Mouse (Mus musculus): ENCODE measurements around the gene Itsn1.

DNA sequence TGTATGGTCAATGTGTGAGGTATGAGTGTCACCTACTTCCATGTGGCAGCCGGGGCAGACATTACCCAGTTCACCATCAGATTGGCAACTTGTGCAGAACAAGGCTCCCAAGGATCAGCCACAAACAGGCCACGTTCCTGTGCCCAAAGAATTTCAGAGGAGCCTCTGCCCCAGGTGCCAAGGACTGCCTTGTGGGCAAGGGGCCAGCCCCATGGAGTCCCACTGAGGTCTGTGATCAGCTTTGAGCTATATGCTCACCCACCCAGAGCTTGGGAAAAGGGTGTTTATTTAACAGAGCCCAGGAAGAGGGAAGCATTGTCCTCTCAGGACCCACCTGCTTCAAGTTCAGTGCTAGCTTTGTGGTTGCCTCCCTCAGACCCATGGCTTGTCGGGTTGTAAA lies 159.3 kb downstream of the Itsn1 start:
- TF ChIP-seq CTCF (IDR thresholded peaks at IDR 0.05; ENCODE audit: low read depth), result no peak
- TF ChIP-seq EP300 (optimal IDR thresholded peaks at IDR 0.05), result no peak
